Mouse (Mus musculus) MEL (cell line): ENCODE results near the gene Renbp. TPM values are rescaled to one million over a fixed set of nuclear protein-coding genes. Genes with fewer than 3 reads are reported as not detected.

ENCODE experiments used
- DNase-seq: peaks from one replicate; pipeline ENCODE4 v3.0.0; 2011; ENCODE audit warnings: low read depth, low spot score
- H3K27ac ChIP-seq: 2 replicates; pipeline ENCODE4 v1.5.1; 2012; ENCODE audit warnings: low read depth, mild to moderate bottlenecking, control low read depth, low read length, moderate library complexity; ENCODE audit not compliant: control insufficient read depth
- H3K27me3 ChIP-seq, 2 experiments: fragments of 150-350 bp in 1 of 2; sonication (generic) in 1 of 2; 2 replicates each; pipeline ENCODE4 v1.6.1; 2012; ENCODE audit warnings: low read length in 2 of 2, mild to moderate bottlenecking in 2 of 2, improper control_type of control experiment in 1 of 2, moderate library complexity in 1 of 2; ENCODE audit not compliant: insufficient read depth in 2 of 2, control insufficient read depth in 1 of 2
- H3K36me3 ChIP-seq, 2 experiments: 2 replicates each; pipeline ENCODE4 v1.6.1; 2012 to 2014; ENCODE audit warnings: low read length in 2 of 2, improper control_type of control experiment in 1 of 2, inconsistent platforms in 1 of 2, mild to moderate bottlenecking in 1 of 2; ENCODE audit not compliant: insufficient read depth in 2 of 2, control insufficient read depth in 1 of 2
- H3K4me1 ChIP-seq, 2 experiments: fragments of 150-350 bp in 1 of 2; sonication (generic) in 1 of 2; 2 replicates each; pipeline ENCODE4 v1.6.1; 2012; ENCODE audit warnings: low read length in 2 of 2, improper control_type of control experiment in 1 of 2, mild to moderate bottlenecking in 1 of 2; ENCODE audit not compliant: insufficient read depth in 2 of 2, control insufficient read depth in 1 of 2
- H3K4me3 ChIP-seq, 2 experiments: fragments of 150-350 bp in 1 of 2; sonication (generic) in 1 of 2; 2 replicates each; pipeline ENCODE4 v1.5.1; 2012; ENCODE audit warnings: low read depth in 2 of 2, low read length in 2 of 2, mild to moderate bottlenecking in 2 of 2, moderate library complexity in 2 of 2, control low read depth in 1 of 2, improper control_type of control experiment in 1 of 2; ENCODE audit not compliant: control insufficient read depth in 1 of 2, insufficient read depth in 1 of 2
- H3K79me2 ChIP-seq: 2 replicates; pipeline ENCODE4 v1.6.1; 2012; ENCODE audit warnings: mild to moderate bottlenecking, low read length, moderate library complexity; ENCODE audit not compliant: control insufficient read depth, poor library complexity, insufficient read depth
- H3K9ac ChIP-seq: 2 replicates; pipeline ENCODE4 v1.6.1; 2012; ENCODE audit warnings: low read depth, mild to moderate bottlenecking, control low read depth, low read length, moderate library complexity; ENCODE audit not compliant: control insufficient read depth, poor library complexity, severe bottlenecking
- H3K9me3 ChIP-seq: fragments of 150-350 bp; sonication (generic); replicated peaks from 2 replicates; pipeline ENCODE4 v1.6.1; 2012; ENCODE audit warnings: mild to moderate bottlenecking, low read length, improper control_type of control experiment, moderate library complexity; ENCODE audit not compliant: insufficient read depth
- BHLHE40 ChIP-seq: IDR thresholded peaks from 2 replicates; pipeline ENCODE4 v1.6.1; 2012; ENCODE audit warnings: low read depth, mild to moderate bottlenecking, inconsistent platforms, low read length, improper control_type of control experiment, borderline replicate concordance
- CTCF ChIP-seq, 3 experiments: IDR thresholded peaks in 2 of 3; conservative IDR thresholded peaks in 1 of 3; 2 replicates each; pipeline ENCODE4 v1.5.1; 2011 to 2012; ENCODE audit warnings: low read length in 3 of 3, low read depth in 2 of 3, mild to moderate bottlenecking in 2 of 3, improper control_type of control experiment in 1 of 3, inconsistent platforms in 1 of 3, mixed read lengths in 1 of 3, moderate library complexity in 1 of 3; ENCODE audit not compliant: control insufficient read depth in 1 of 3, insufficient read depth in 1 of 3, poor library complexity in 1 of 3, severe bottlenecking in 1 of 3
- E2F4 ChIP-seq: IDR thresholded peaks from 2 replicates; pipeline ENCODE4 v1.6.1; 2011; ENCODE audit warnings: low read depth, low read length, improper control_type of control experiment, borderline replicate concordance
- ELF1 ChIP-seq: IDR thresholded peaks from 2 replicates; pipeline ENCODE4 v1.6.1; 2014; ENCODE audit warnings: low read depth, mild to moderate bottlenecking, inconsistent platforms, low read length, improper control_type of control experiment, moderate library complexity
- EP300 ChIP-seq, 2 experiments: IDR thresholded peaks; 2 replicates each; pipeline ENCODE4 v1.6.1; 2011; ENCODE audit warnings: improper control_type of control experiment in 2 of 2, low read length in 2 of 2, low read depth in 1 of 2, mild to moderate bottlenecking in 1 of 2
- ETS1 ChIP-seq: IDR thresholded peaks from 2 replicates; pipeline ENCODE4 v1.6.1; 2012; ENCODE audit warnings: low read depth, mild to moderate bottlenecking, inconsistent platforms, low read length, improper control_type of control experiment, moderate library complexity
- GABPA ChIP-seq: IDR thresholded peaks from 2 replicates; pipeline ENCODE4 v1.6.1; 2012; ENCODE audit warnings: low read depth, mild to moderate bottlenecking, inconsistent platforms, low read length, improper control_type of control experiment, moderate library complexity
- GATA1 ChIP-seq: IDR thresholded peaks from 2 replicates; pipeline ENCODE4 v1.6.1; 2011; ENCODE audit warnings: low read depth, low read length, improper control_type of control experiment
- HCFC1 ChIP-seq: IDR thresholded peaks from 2 replicates; pipeline ENCODE4 v1.6.1; 2012; ENCODE audit warnings: low read depth, mild to moderate bottlenecking, inconsistent platforms, low read length, improper control_type of control experiment, moderate library complexity
- JUND ChIP-seq: IDR thresholded peaks from 2 replicates; pipeline ENCODE4 v1.6.1; 2011; ENCODE audit warnings: low read depth, mild to moderate bottlenecking, improper control_type of control experiment, low read length
- KAT2A ChIP-seq: conservative IDR thresholded peaks from 2 replicates; pipeline ENCODE4 v1.6.1; 2012; ENCODE audit warnings: low read depth, low read length, improper control_type of control experiment, inconsistent platforms
- MAFK ChIP-seq: IDR thresholded peaks from 2 replicates; pipeline ENCODE4 v1.6.1; 2011; ENCODE audit warnings: low read depth, mild to moderate bottlenecking, low read length, improper control_type of control experiment, borderline replicate concordance
- MAZ ChIP-seq: IDR thresholded peaks from 2 replicates; pipeline ENCODE4 v1.6.1; 2012; ENCODE audit warnings: low read depth, mild to moderate bottlenecking, inconsistent platforms, low read length, improper control_type of control experiment
- MEF2A ChIP-seq: IDR thresholded peaks from 2 replicates; pipeline ENCODE4 v1.6.1; 2014; ENCODE audit warnings: low read depth, mild to moderate bottlenecking, inconsistent platforms, low read length, improper control_type of control experiment; ENCODE audit not compliant: poor library complexity, insufficient replicate concordance, severe bottlenecking; ENCODE audit errors: extremely low read depth
- MYB ChIP-seq: IDR thresholded peaks from 2 replicates; pipeline ENCODE4 v1.6.1; 2011; ENCODE audit warnings: mild to moderate bottlenecking, low read depth, low read length, improper control_type of control experiment
- MYC ChIP-seq: IDR thresholded peaks from 2 replicates; pipeline ENCODE4 v1.6.1; 2011; ENCODE audit warnings: low read depth, mild to moderate bottlenecking, low read length, improper control_type of control experiment, moderate library complexity
- POLR2A ChIP-seq, 2 experiments: IDR thresholded peaks; 2 replicates each; pipeline ENCODE4 v1.6.1; 2011 to 2012; ENCODE audit warnings: low read length in 2 of 2, mild to moderate bottlenecking in 2 of 2, control low read depth in 1 of 2, improper control_type of control experiment in 1 of 2, low read depth in 1 of 2, moderate library complexity in 1 of 2; ENCODE audit not compliant: control insufficient read depth in 1 of 2, insufficient read depth in 1 of 2, poor library complexity in 1 of 2
- RAD21 ChIP-seq: IDR thresholded peaks from 2 replicates; pipeline ENCODE4 v1.6.1; 2011; ENCODE audit warnings: mild to moderate bottlenecking, low read depth, low read length, improper control_type of control experiment
- RCOR1 ChIP-seq: IDR thresholded peaks from 2 replicates; pipeline ENCODE4 v1.6.1; 2012; ENCODE audit warnings: low read depth, mild to moderate bottlenecking, inconsistent platforms, low read length, improper control_type of control experiment
- SIN3A ChIP-seq: IDR thresholded peaks from 2 replicates; pipeline ENCODE4 v1.6.1; 2012; ENCODE audit warnings: low read length, improper control_type of control experiment, inconsistent platforms
- SMC3 ChIP-seq: IDR thresholded peaks from 2 replicates; pipeline ENCODE4 v1.6.1; 2011; ENCODE audit warnings: low read depth, low read length, improper control_type of control experiment
- TBP ChIP-seq: IDR thresholded peaks from 2 replicates; pipeline ENCODE4 v1.8.0; 2011; ENCODE audit warnings: low read depth, low read length, improper control_type of control experiment
- TCF12 ChIP-seq: IDR thresholded peaks from 2 replicates; pipeline ENCODE4 v1.6.1; 2014; ENCODE audit warnings: low read depth, mild to moderate bottlenecking, inconsistent platforms, low read length, improper control_type of control experiment, moderate library complexity
- UBTF ChIP-seq: IDR thresholded peaks from 2 replicates; pipeline ENCODE4 v1.6.1; 2012; ENCODE audit warnings: low read depth, mild to moderate bottlenecking, inconsistent platforms, low read length, improper control_type of control experiment, moderate library complexity, borderline replicate concordance; ENCODE audit not compliant: insufficient read depth
- USF1 ChIP-seq: IDR thresholded peaks from 2 replicates; pipeline ENCODE4 v1.6.1; 2014; ENCODE audit warnings: low read depth, mild to moderate bottlenecking, inconsistent platforms, low read length, improper control_type of control experiment, moderate library complexity
- USF2 ChIP-seq, 2 experiments: IDR thresholded peaks; 2 replicates each; pipeline ENCODE4 v1.6.1; 2011 to 2012; ENCODE audit warnings: improper control_type of control experiment in 2 of 2, low read length in 2 of 2, borderline replicate concordance in 1 of 2, inconsistent platforms in 1 of 2, low read depth in 1 of 2, mild to moderate bottlenecking in 1 of 2; ENCODE audit not compliant: insufficient read depth in 1 of 2
- ZC3H11A ChIP-seq: IDR thresholded peaks from 2 replicates; pipeline ENCODE4 v1.6.1; 2012; ENCODE audit warnings: low read depth, mild to moderate bottlenecking, inconsistent platforms, low read length, improper control_type of control experiment
- ZMIZ1 ChIP-seq: IDR thresholded peaks from 2 replicates; pipeline ENCODE4 v1.6.1; 2012; ENCODE audit warnings: low read depth, mild to moderate bottlenecking, inconsistent platforms, low read length, improper control_type of control experiment, moderate library complexity
- ZNF384 ChIP-seq: IDR thresholded peaks from 2 replicates; pipeline ENCODE4 v1.6.1; 2012; ENCODE audit warnings: low read depth, mild to moderate bottlenecking, inconsistent platforms, low read length, improper control_type of control experiment
- polyA plus RNA-seq, 2 experiments: library from polyadenylated mRNA; stranded (reverse) in 1 of 2; unstranded in 1 of 2; fragments of >175 nt in 1 of 2; fragments of >200 nt in 1 of 2; gene quantifications; 2 replicates each; pipeline versions ENCODE4 v1.2.1 to v1.2.4; 2012; ENCODE audit warnings: low replicate concordance in 2 of 2, low read depth in 1 of 2; ENCODE audit not compliant: insufficient read length in 2 of 2, insufficient read depth in 1 of 2, missing spikeins in 1 of 2
- total RNA-seq: library from RNA; depleted of rRNA; stranded (reverse); fragments of 300-350 nt; gene quantifications from 2 replicates; pipeline ENCODE4 v1.2.3, GENCODE M21; 2012

The Renbp gene
- total and polyA plus RNA-seq, 3 experiments, result 22.7 to 38.0 TPM; not detected in 1

- H3K36me3 ChIP-seq, result peaks cover 0 to 12% of the 10 kb centered on the region in 2 experiments; a peak in 3 of 4 replicates
- H3K4me1 ChIP-seq, result 0 out of 4 replicates have a peak, but pooled peaks cover 0 to 3% of the 10 kb centered on the region in 2 experiments
- no peak for TF ChIP-seq GABPA
- no peak for TF ChIP-seq HCFC1
- TF ChIP-seq KAT2A, result no peak
- TF ChIP-seq MEF2A, result no peak
- no peak for TF ChIP-seq USF1
- TF ChIP-seq BHLHE40, result no peak
- TF ChIP-seq MAFK, result no peak
- no peak for TF ChIP-seq ZNF384
- TF ChIP-seq TBP, result no peak
- no peak for TF ChIP-seq GATA1
- TF ChIP-seq ZC3H11A, result no peak
- no peak for TF ChIP-seq UBTF
- TF ChIP-seq RCOR1, result no peak
- TF ChIP-seq TCF12, result no peak
- no peak for TF ChIP-seq RAD21
- no peak for TF ChIP-seq SIN3A
- no peak for TF ChIP-seq MYC
- H3K27me3 ChIP-seq, result no peaks in the 10 kb centered on the region
- H3K4me3 ChIP-seq, result no peak overlapping the region
- no peak overlapping the region for H3K9ac ChIP-seq
- no peak overlapping the region for H3K27ac ChIP-seq
- H3K79me2 ChIP-seq, result no peaks in the 10 kb centered on the region; the same call in 1 of the 2 replicates
- H3K9me3 ChIP-seq, result no peaks in the 10 kb centered on the region
- DNase-seq, result no peak
Measured at GRCm38 (mm10) chrX:73949341-73949740, 18.7 kb upstream of the Renbp start.

GRCm38 (mm10) chrX:73948647-73949046 is 18.0 kb upstream of the Renbp start:
- TF ChIP-seq ELF1, result no peak
- TF ChIP-seq TBP, result no peak
- no peak for TF ChIP-seq RCOR1
- no peak for TF ChIP-seq KAT2A
- TF ChIP-seq MYB, result no peak
- no peak for TF ChIP-seq SIN3A
- no peak for TF ChIP-seq EP300 (IDR thresholded peaks at IDR 0.05; ENCODE audit: low read depth in 1 of 2, low read length in 2 of 2)
- TF ChIP-seq SMC3, result peak; percentile 54
- TF ChIP-seq RAD21, result peak; percentile 55
- TF ChIP-seq CTCF (IDR thresholded peaks at IDR 0.05 in 2 of 3, conservative IDR thresholded peaks at IDR 0.05 in 1 of 3; ENCODE audit: control insufficient read depth in 1 of 3, insufficient read depth in 1 of 3, low read depth in 2 of 3, low read length in 3 of 3, poor library complexity in 1 of 3, severe bottlenecking in 1 of 3), result peak in 2 of 3 experiments; percentile 63 to 66; a peak in 4 of 6 replicates
- TF ChIP-seq ZC3H11A, result 0 out of 2 replicates have a peak, but pooled peaks have one; percentile 7
- TF ChIP-seq GATA1, result no peak
- TF ChIP-seq POLR2A (IDR thresholded peaks at IDR 0.05; ENCODE audit: control insufficient read depth in 1 of 2, insufficient read depth in 1 of 2, low read depth in 1 of 2, low read length in 2 of 2, poor library complexity in 1 of 2), result peak in 1 of 2 experiments; percentile 33; a peak in 1 of 4 replicates
- no peak for TF ChIP-seq JUND
- no peak for TF ChIP-seq E2F4
- no peak for TF ChIP-seq USF2 (IDR thresholded peaks at IDR 0.05; ENCODE audit: borderline replicate concordance in 1 of 2, insufficient read depth in 1 of 2, low read depth in 1 of 2, low read length in 2 of 2)
- no peak for TF ChIP-seq ETS1
- TF ChIP-seq ZMIZ1, result no peak
- TF ChIP-seq MAZ, result no peak
- Histone ChIP-seq H3K4me1 (0 out of 4 replicates have a peak, but pooled peaks cover 0 to 3% of the 10 kb centered on the region in 2 experiments), H3K9ac (no peak overlapping the region), H3K4me3 (no peak overlapping the region), H3K27me3 (no peaks in the 10 kb centered on the region), H3K79me2 (no peaks in the 10 kb centered on the region; the same call in 1 of the 2 replicates), H3K36me3 (peaks cover 4 to 10% of the 10 kb centered on the region in 2 experiments), H3K9me3 (no peaks in the 10 kb centered on the region), H3K27ac (no peak overlapping the region)
- DNase-seq, result peak; percentile 67
